Mouse (Mus musculus): ENCODE results near the gene Hjurp. TPM values are rescaled to one million over a fixed set of nuclear protein-coding genes. Genes with fewer than 3 reads are reported as not detected.

Gene Hjurp
- polyA plus RNA-seq, 1 experiment from 2014 or later = 175 TPM

GRCm38 (mm10) chr1:88254793-88255465 is 22.5 kb downstream of the Hjurp start:
- Histone ChIP-seq H3K4me2 (no peak overlapping the region), H3K36me3 (peaks cover 3% of the 10 kb centered on the region), H3K27ac (no peak overlapping the region), H3K27me3 (no peaks in the 10 kb centered on the region), H3K4me3 (replicated peaks) (no peak overlapping the region), H3K9me3 (replicated peaks) (peaks cover 37% of the 10 kb centered on the region), H3K4me1 (peaks cover 10% of the 10 kb centered on the region), H3K9ac (no peak overlapping the region)
- WGBS = 86% methylated on average over 12 of the region's 12 CpGs
- ATAC-seq (replicated peaks; ENCODE audit: low FRiP score) = no peak

- no peak for ATAC-seq (replicated peaks; ENCODE audit: low FRiP score)
- Histone ChIP-seq H3K27ac (no peak overlapping the region), H3K9me3 (replicated peaks) (peaks cover 51% of the 10 kb centered on the region), H3K36me3 (no peaks in the 10 kb centered on the region), H3K4me2 (no peak overlapping the region), H3K4me3 (replicated peaks) (no peak overlapping the region), H3K4me1 (no peaks in the 10 kb centered on the region), H3K9ac (no peak overlapping the region), H3K27me3 (no peaks in the 10 kb centered on the region)
- WGBS = 71% methylated on average over 6 of the region's 6 CpGs
Measured at GRCm38 (mm10) chr1:88253540-88253939, 23.9 kb downstream of the Hjurp start.

GRCm38 (mm10) chr1:88253106-88253505 is 24.3 kb downstream of the Hjurp start:
- H3K9ac ChIP-seq = no peak overlapping the region
- no peaks in the 10 kb centered on the region for H3K36me3 ChIP-seq
- no peaks in the 10 kb centered on the region for H3K27me3 ChIP-seq
- no peak overlapping the region for H3K4me2 ChIP-seq
- 65% methylated on average over 8 of the region's 8 CpGs for WGBS
- ATAC-seq (replicated peaks; ENCODE audit: low FRiP score) = no peak
- peaks cover 55% of the 10 kb centered on the region for H3K9me3 ChIP-seq (replicated peaks)
- no peaks in the 10 kb centered on the region for H3K4me1 ChIP-seq
- H3K4me3 ChIP-seq (replicated peaks) = no peak overlapping the region
- no peak overlapping the region for H3K27ac ChIP-seq

- 85% methylated on average over 5 of the region's 5 CpGs for WGBS
- Histone ChIP-seq H3K27ac (no peak overlapping the region), H3K9me3 (replicated peaks) (peaks cover 55% of the 10 kb centered on the region), H3K4me3 (replicated peaks) (no peak overlapping the region), H3K9ac (no peak overlapping the region), H3K27me3 (no peaks in the 10 kb centered on the region), H3K4me2 (no peak overlapping the region), H3K36me3 (no peaks in the 10 kb centered on the region), H3K4me1 (no peaks in the 10 kb centered on the region)
- no peak for ATAC-seq (replicated peaks; ENCODE audit: low FRiP score)
Measured at GRCm38 (mm10) chr1:88250023-88250422, 27.4 kb downstream of the Hjurp start.

- no peaks in the 10 kb centered on the region for H3K4me1 ChIP-seq
- H3K27ac ChIP-seq = no peak overlapping the region
- peaks cover 52% of the 10 kb centered on the region for H3K9me3 ChIP-seq (replicated peaks)
- no peak overlapping the region for H3K4me3 ChIP-seq (replicated peaks)
- 79% methylated on average over 7 of the region's 7 CpGs for WGBS
- H3K9ac ChIP-seq = no peak overlapping the region
- no peak overlapping the region for H3K4me2 ChIP-seq
- no peaks in the 10 kb centered on the region for H3K27me3 ChIP-seq
- no peaks in the 10 kb centered on the region for H3K36me3 ChIP-seq
- ATAC-seq (replicated peaks; ENCODE audit: low FRiP score) = no peak
Measured at GRCm38 (mm10) chr1:88249596-88249995, 27.8 kb downstream of the Hjurp start.

GRCm38 (mm10) chr1:88248658-88249057 is 28.8 kb downstream of the Hjurp start:
- no peak overlapping the region for H3K4me3 ChIP-seq (replicated peaks)
- H3K4me1 ChIP-seq = no peaks in the 10 kb centered on the region
- H3K9ac ChIP-seq = no peak overlapping the region
- H3K27me3 ChIP-seq = no peaks in the 10 kb centered on the region
- 72% methylated on average over 4 of the region's 4 CpGs for WGBS
- no peaks in the 10 kb centered on the region for H3K36me3 ChIP-seq
- H3K4me2 ChIP-seq = no peak overlapping the region
- no peak for ATAC-seq (replicated peaks; ENCODE audit: low FRiP score)
- H3K27ac ChIP-seq = no peak overlapping the region
- peaks cover 57% of the 10 kb centered on the region for H3K9me3 ChIP-seq (replicated peaks)

- no peaks in the 10 kb centered on the region for H3K36me3 ChIP-seq
- 52% methylated on average over 2 of the region's 2 CpGs for WGBS
- no peak overlapping the region for H3K4me2 ChIP-seq
- peaks cover 64% of the 10 kb centered on the region for H3K9me3 ChIP-seq (replicated peaks)
- H3K4me3 ChIP-seq (replicated peaks) = no peak overlapping the region
- H3K4me1 ChIP-seq = no peaks in the 10 kb centered on the region
- H3K9ac ChIP-seq = no peak overlapping the region
- ATAC-seq (replicated peaks; ENCODE audit: low FRiP score) = no peak
- no peak overlapping the region for H3K27ac ChIP-seq
- no peaks in the 10 kb centered on the region for H3K27me3 ChIP-seq
Measured at GRCm38 (mm10) chr1:88247660-88248059, 29.8 kb downstream of the Hjurp start.

- ATAC-seq (replicated peaks; ENCODE audit: low FRiP score) = no peak
- Histone ChIP-seq H3K27me3 (no peaks in the 10 kb centered on the region), H3K4me1 (no peaks in the 10 kb centered on the region), H3K9ac (no peak overlapping the region), H3K36me3 (no peaks in the 10 kb centered on the region), H3K4me3 (replicated peaks) (no peak overlapping the region), H3K27ac (no peak overlapping the region), H3K9me3 (replicated peaks) (peaks cover 67% of the 10 kb centered on the region), H3K4me2 (no peak overlapping the region)
- 46% methylated on average over 6 of the region's 6 CpGs for WGBS
Measured at GRCm38 (mm10) chr1:88246386-88246785, 31.0 kb downstream of the Hjurp start.

- Histone ChIP-seq H3K9ac (no peak overlapping the region), H3K36me3 (no peaks in the 10 kb centered on the region), H3K4me3 (replicated peaks) (no peak overlapping the region), H3K27me3 (no peaks in the 10 kb centered on the region), H3K9me3 (replicated peaks) (peaks cover 65% of the 10 kb centered on the region), H3K27ac (no peak overlapping the region), H3K4me1 (no peaks in the 10 kb centered on the region), H3K4me2 (no peak overlapping the region)
- no peak for ATAC-seq (replicated peaks; ENCODE audit: low FRiP score)
- WGBS = 77% methylated on average over 6 of the region's 6 CpGs
Measured at GRCm38 (mm10) chr1:88245881-88246280, 31.6 kb downstream of the Hjurp start.

- H3K9ac ChIP-seq = no peak overlapping the region
- no peaks in the 10 kb centered on the region for H3K36me3 ChIP-seq
- peaks cover 64% of the 10 kb centered on the region for H3K9me3 ChIP-seq (replicated peaks)
- no peak overlapping the region for H3K4me3 ChIP-seq (replicated peaks)
- no peak overlapping the region for H3K27ac ChIP-seq
- no peaks in the 10 kb centered on the region for H3K4me1 ChIP-seq
- H3K4me2 ChIP-seq = no peak overlapping the region
- WGBS = 63% methylated on average over 5 of the region's 5 CpGs
- H3K27me3 ChIP-seq = no peaks in the 10 kb centered on the region
- ATAC-seq (replicated peaks; ENCODE audit: low FRiP score) = no peak
Measured at GRCm38 (mm10) chr1:88243861-88244260, 33.6 kb downstream of the Hjurp start.

GRCm38 (mm10) chr1:88240579-88240978 is 36.9 kb downstream of the Hjurp start:
- Histone ChIP-seq H3K27ac (no peak overlapping the region), H3K4me2 (no peak overlapping the region), H3K27me3 (no peaks in the 10 kb centered on the region), H3K36me3 (no peaks in the 10 kb centered on the region), H3K4me1 (no peaks in the 10 kb centered on the region), H3K9me3 (replicated peaks) (peaks cover 72% of the 10 kb centered on the region), H3K4me3 (replicated peaks) (no peak overlapping the region), H3K9ac (no peak overlapping the region)
- no peak; the same call in 1 of the 2 replicates for ATAC-seq (replicated peaks; ENCODE audit: low FRiP score)
- 70% methylated on average over 4 of the region's 4 CpGs for WGBS

GRCm38 (mm10) chr1:88240072-88240471 is 37.4 kb downstream of the Hjurp start:
- Histone ChIP-seq H3K4me1 (no peaks in the 10 kb centered on the region), H3K27ac (no peak overlapping the region), H3K4me3 (replicated peaks) (no peak overlapping the region), H3K9me3 (replicated peaks) (peaks cover 75% of the 10 kb centered on the region), H3K36me3 (no peaks in the 10 kb centered on the region), H3K4me2 (no peak overlapping the region), H3K9ac (no peak overlapping the region), H3K27me3 (no peaks in the 10 kb centered on the region)
- ATAC-seq (replicated peaks; ENCODE audit: low FRiP score) = no peak
- WGBS = 72% methylated on average over 5 of the region's 5 CpGs

- H3K27me3 ChIP-seq = no peaks in the 10 kb centered on the region
- 76% methylated on average over 6 of the region's 6 CpGs for WGBS
Measured at GRCm38 (mm10) chr1:88238771-88239170, 38.7 kb downstream of the Hjurp start.

More at GRCm38 (mm10) chr1:88238771-88239170, 38.7 kb downstream of the Hjurp start:
- H3K4me3 ChIP-seq (replicated peaks) = no peak overlapping the region
- peaks cover 84% of the 10 kb centered on the region for H3K9me3 ChIP-seq (replicated peaks)
- H3K27ac ChIP-seq = no peak overlapping the region
- H3K9ac ChIP-seq = no peak overlapping the region
- H3K4me2 ChIP-seq = no peak overlapping the region
- no peaks in the 10 kb centered on the region for H3K36me3 ChIP-seq
- no peaks in the 10 kb centered on the region for H3K4me1 ChIP-seq
- no peak for ATAC-seq (replicated peaks; ENCODE audit: low FRiP score)

Measured in kidney, embryonic 15.5 days (tissue).